Mouse (Mus musculus): ENCODE results near the gene Gga3. TPM values are rescaled to one million over a fixed set of nuclear protein-coding genes. Genes with fewer than 3 reads are reported as not detected.

Gga3 gene
- polyA plus RNA-seq, 1 experiment: 69.3 TPM

- peak overlapping the region; percentile 32 for H3K27ac ChIP-seq (ENCODE audit: insufficient read depth, low read length)
- peaks cover 18% of the 10 kb centered on the region for H3K4me1 ChIP-seq (ENCODE audit: control insufficient read depth, insufficient read depth, low read length)
- no peak for TF ChIP-seq CTCF (IDR thresholded peaks at IDR 0.05; ENCODE audit: low read depth, low read length)
- TF ChIP-seq POLR2A (IDR thresholded peaks at IDR 0.05; ENCODE audit: insufficient read depth, low read length): no peak
- no peak for TF ChIP-seq EP300 (IDR thresholded peaks at IDR 0.05; ENCODE audit: insufficient read depth, low read depth, low read length)
- no peaks in the 10 kb centered on the region for H3K36me3 ChIP-seq (ENCODE audit: control insufficient read depth, insufficient read depth, low read length, poor library complexity, severe bottlenecking)
- H3K9me3 ChIP-seq (replicated peaks; ENCODE audit: control insufficient read depth, insufficient read depth, low read length, poor library complexity, severe bottlenecking): no peaks in the 10 kb centered on the region
- no peaks in the 10 kb centered on the region for H3K27me3 ChIP-seq (ENCODE audit: control insufficient read depth, insufficient read depth, low read length, poor library complexity, severe bottlenecking)
- no peak overlapping the region for H3K4me3 ChIP-seq (ENCODE audit: low read depth, low read length)
- peak overlapping the region; percentile 3; the same call in 1 of the 2 replicates for H3K9ac ChIP-seq (ENCODE audit: low read depth, poor library complexity, severe bottlenecking)
Observed at GRCm38 (mm10) chr11:115639540-115639939, 35.7 kb upstream of the Gga3 start.

- Histone ChIP-seq H3K9ac (ENCODE audit: low read depth, poor library complexity, severe bottlenecking) (peak overlapping the region; percentile 3; the same call in 1 of the 2 replicates), H3K36me3 (ENCODE audit: control insufficient read depth, insufficient read depth, low read length, poor library complexity, severe bottlenecking) (no peaks in the 10 kb centered on the region), H3K4me1 (ENCODE audit: control insufficient read depth, insufficient read depth, low read length) (peaks cover 18% of the 10 kb centered on the region), H3K4me3 (ENCODE audit: low read depth, low read length) (no peak overlapping the region), H3K27me3 (ENCODE audit: control insufficient read depth, insufficient read depth, low read length, poor library complexity, severe bottlenecking) (no peaks in the 10 kb centered on the region), H3K27ac (ENCODE audit: insufficient read depth, low read length) (peak overlapping the region; percentile 32), H3K9me3 (replicated peaks; ENCODE audit: control insufficient read depth, insufficient read depth, low read length, poor library complexity, severe bottlenecking) (no peaks in the 10 kb centered on the region)
- TF ChIP-seq POLR2A (IDR thresholded peaks at IDR 0.05; ENCODE audit: insufficient read depth, low read length): no peak
- TF ChIP-seq EP300 (IDR thresholded peaks at IDR 0.05; ENCODE audit: insufficient read depth, low read depth, low read length): no peak
- no peak for TF ChIP-seq CTCF (IDR thresholded peaks at IDR 0.05; ENCODE audit: low read depth, low read length)
Observed at GRCm38 (mm10) chr11:115638498-115639409, 34.9 kb upstream of the Gga3 start.

- Histone ChIP-seq H3K27me3 (ENCODE audit: control insufficient read depth, insufficient read depth, low read length, poor library complexity, severe bottlenecking) (no peaks in the 10 kb centered on the region), H3K9ac (ENCODE audit: low read depth, poor library complexity, severe bottlenecking) (no peak overlapping the region), H3K36me3 (ENCODE audit: control insufficient read depth, insufficient read depth, low read length, poor library complexity, severe bottlenecking) (no peaks in the 10 kb centered on the region), H3K9me3 (replicated peaks; ENCODE audit: control insufficient read depth, insufficient read depth, low read length, poor library complexity, severe bottlenecking) (no peaks in the 10 kb centered on the region), H3K4me1 (ENCODE audit: control insufficient read depth, insufficient read depth, low read length) (peaks cover 13% of the 10 kb centered on the region), H3K27ac (ENCODE audit: insufficient read depth, low read length) (no peak overlapping the region), H3K4me3 (ENCODE audit: low read depth, low read length) (no peak overlapping the region)
- TF ChIP-seq POLR2A (IDR thresholded peaks at IDR 0.05; ENCODE audit: insufficient read depth, low read length): no peak
- TF ChIP-seq CTCF (IDR thresholded peaks at IDR 0.05; ENCODE audit: low read depth, low read length): no peak
- no peak for TF ChIP-seq EP300 (IDR thresholded peaks at IDR 0.05; ENCODE audit: insufficient read depth, low read depth, low read length)
Observed at GRCm38 (mm10) chr11:115636960-115637359, 33.1 kb upstream of the Gga3 start.

DNA sequence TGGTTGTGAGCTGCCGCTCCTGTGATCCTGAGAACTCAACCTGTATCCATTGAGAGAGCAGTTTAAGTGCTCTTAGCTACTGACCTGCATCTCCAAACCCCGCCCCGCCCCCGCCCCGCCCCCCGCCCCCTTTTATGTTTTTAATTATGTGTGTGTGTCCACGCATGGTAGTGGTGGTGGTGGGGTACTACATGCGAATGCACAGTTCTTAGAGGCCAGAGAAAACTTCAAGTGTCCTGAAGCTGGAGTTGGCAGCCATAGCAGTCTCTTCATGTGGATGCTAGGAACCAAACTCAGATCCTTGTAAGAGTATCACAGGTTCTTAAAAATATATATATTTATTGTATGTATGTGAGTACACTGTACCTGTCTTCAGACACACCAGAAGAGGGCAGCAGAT is 31.6 kb upstream of the Gga3 start:
- peaks cover 9% of the 10 kb centered on the region for H3K4me1 ChIP-seq (ENCODE audit: control insufficient read depth, insufficient read depth, low read length)
- TF ChIP-seq CTCF (IDR thresholded peaks at IDR 0.05; ENCODE audit: low read depth, low read length) (no peak), POLR2A (IDR thresholded peaks at IDR 0.05; ENCODE audit: insufficient read depth, low read length) (no peak), EP300 (IDR thresholded peaks at IDR 0.05; ENCODE audit: insufficient read depth, low read depth, low read length) (no peak)
- no peak overlapping the region for H3K9ac ChIP-seq (ENCODE audit: low read depth, poor library complexity, severe bottlenecking)
- H3K9me3 ChIP-seq (replicated peaks; ENCODE audit: control insufficient read depth, insufficient read depth, low read length, poor library complexity, severe bottlenecking): no peaks in the 10 kb centered on the region
- no peaks in the 10 kb centered on the region for H3K27me3 ChIP-seq (ENCODE audit: control insufficient read depth, insufficient read depth, low read length, poor library complexity, severe bottlenecking)
- H3K4me3 ChIP-seq (ENCODE audit: low read depth, low read length): no peak overlapping the region
- H3K27ac ChIP-seq (ENCODE audit: insufficient read depth, low read length): no peak overlapping the region
- no peaks in the 10 kb centered on the region for H3K36me3 ChIP-seq (ENCODE audit: control insufficient read depth, insufficient read depth, low read length, poor library complexity, severe bottlenecking)

DNA sequence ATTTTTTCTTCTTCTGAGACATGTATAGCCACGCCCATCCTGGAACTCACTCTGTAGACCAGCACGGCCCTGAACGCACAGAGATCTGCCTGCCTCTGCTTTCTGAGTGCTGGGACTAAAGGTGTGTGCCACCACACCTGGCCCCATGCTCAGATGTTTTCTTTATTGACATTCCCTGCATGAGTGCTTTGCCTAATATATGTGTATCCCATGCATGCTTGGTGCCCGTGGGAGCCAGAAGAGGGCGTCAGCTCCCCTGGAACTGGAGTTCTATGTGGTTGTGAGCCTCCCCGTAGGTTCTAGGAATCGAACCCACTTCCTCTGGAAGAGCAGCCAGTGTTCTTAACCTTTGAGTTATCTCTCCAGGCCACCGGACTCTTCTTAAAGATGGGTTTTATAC is 31.2 kb upstream of the Gga3 start:
- TF ChIP-seq EP300 (IDR thresholded peaks at IDR 0.05; ENCODE audit: insufficient read depth, low read depth, low read length): no peak
- peak; percentile 45 for TF ChIP-seq CTCF (IDR thresholded peaks at IDR 0.05; ENCODE audit: low read depth, low read length)
- TF ChIP-seq POLR2A (IDR thresholded peaks at IDR 0.05; ENCODE audit: insufficient read depth, low read length): no peak
- Histone ChIP-seq H3K9ac (ENCODE audit: low read depth, poor library complexity, severe bottlenecking) (no peak overlapping the region), H3K9me3 (replicated peaks; ENCODE audit: control insufficient read depth, insufficient read depth, low read length, poor library complexity, severe bottlenecking) (no peaks in the 10 kb centered on the region), H3K27me3 (ENCODE audit: control insufficient read depth, insufficient read depth, low read length, poor library complexity, severe bottlenecking) (no peaks in the 10 kb centered on the region), H3K36me3 (ENCODE audit: control insufficient read depth, insufficient read depth, low read length, poor library complexity, severe bottlenecking) (no peaks in the 10 kb centered on the region), H3K4me3 (ENCODE audit: low read depth, low read length) (no peak overlapping the region), H3K4me1 (ENCODE audit: control insufficient read depth, insufficient read depth, low read length) (peaks cover 9% of the 10 kb centered on the region), H3K27ac (ENCODE audit: insufficient read depth, low read length) (no peak overlapping the region)

DNA sequence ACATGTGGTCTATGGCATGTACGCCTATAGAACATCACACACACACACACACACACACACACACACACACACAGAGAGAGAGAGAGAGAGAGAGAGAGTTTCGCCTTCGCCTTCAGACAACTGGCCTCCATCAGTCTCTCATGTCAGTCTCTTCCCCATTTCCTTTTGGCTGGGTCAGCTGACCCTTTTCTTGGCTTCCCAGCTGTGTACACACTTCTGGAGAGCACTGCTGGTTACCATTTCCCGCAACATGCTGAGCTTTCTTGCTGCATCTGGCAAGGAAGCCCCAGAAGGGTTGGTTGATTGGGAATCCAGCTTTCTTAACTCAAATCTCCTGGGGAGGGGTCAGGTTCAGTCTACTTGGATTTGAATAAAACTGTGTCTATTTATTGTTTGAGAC is 30.3 kb upstream of the Gga3 start:
- H3K4me3 ChIP-seq (ENCODE audit: low read depth, low read length): no peak overlapping the region
- H3K36me3 ChIP-seq (ENCODE audit: control insufficient read depth, insufficient read depth, low read length, poor library complexity, severe bottlenecking): no peaks in the 10 kb centered on the region
- no peak for TF ChIP-seq CTCF (IDR thresholded peaks at IDR 0.05; ENCODE audit: low read depth, low read length)
- TF ChIP-seq EP300 (IDR thresholded peaks at IDR 0.05; ENCODE audit: insufficient read depth, low read depth, low read length): no peak
- TF ChIP-seq POLR2A (IDR thresholded peaks at IDR 0.05; ENCODE audit: insufficient read depth, low read length): no peak
- no peaks in the 10 kb centered on the region for H3K27me3 ChIP-seq (ENCODE audit: control insufficient read depth, insufficient read depth, low read length, poor library complexity, severe bottlenecking)
- H3K9me3 ChIP-seq (replicated peaks; ENCODE audit: control insufficient read depth, insufficient read depth, low read length, poor library complexity, severe bottlenecking): no peaks in the 10 kb centered on the region
- H3K9ac ChIP-seq (ENCODE audit: low read depth, poor library complexity, severe bottlenecking): no peak overlapping the region
- H3K27ac ChIP-seq (ENCODE audit: insufficient read depth, low read length): no peak overlapping the region
- peaks cover 4% of the 10 kb centered on the region for H3K4me1 ChIP-seq (ENCODE audit: control insufficient read depth, insufficient read depth, low read length)

All from ES-Bruce4 (cell line).